ENCODE assay signal across 20 mouse cellular contexts in genomic region chr19:42054255-42054654, GRCm38 (mm10). TPM values are rescaled to one million over a fixed set of nuclear protein-coding genes. Genes with fewer than 3 reads are reported as not detected.
A peak's percentile ranks its signal among the peaks of the same experiment; 100 is the strongest.
DNase-seq lines count a peak whose midpoint lies in the region; ATAC-seq lines count a peak whose summit lies in the region.
"Had no signal": no experiment of that assay in that cellular context is flagged by ENCODE, and none has a peak within 500 bp of the region (broad histone marks: within the 10 kb centered on the region; RNA-seq: fewer than 3 reads in every experiment).

No protein-coding gene starts in this region.

- WGBS in kidney, embryonic 16.5 days: 54% methylated on average over 6 of the region's 6 CpGs
- WGBS in lung, embryonic 16.5 days: 48% methylated on average over 6 of the region's 6 CpGs
- WGBS in embryonic facial prominence, embryonic 10.5 days: 88% methylated on average over 6 of the region's 6 CpGs
- 78% methylated on average over 6 of the region's 6 CpGs for WGBS in forebrain, embryonic 13.5 days

- no peak overlapping the region for H3K4me3 ChIP-seq in kidney, embryonic 16.5 days (ENCODE audit: low read length)
- H3K4me3 ChIP-seq in lung, embryonic 16.5 days (ENCODE audit: low read length): no peak overlapping the region
- H3K4me3 ChIP-seq in embryonic facial prominence, embryonic 10.5 days: no peak overlapping the region
- H3K4me3 ChIP-seq in forebrain, embryonic 13.5 days: no peak overlapping the region
- H3K4me3 ChIP-seq: megakaryocyte, embryonic 14.5 days; myocyte had no signal

- H3K27me3 ChIP-seq in kidney, embryonic 16.5 days (ENCODE audit: insufficient read depth, low read length): no peaks in the 10 kb centered on the region
- H3K27me3 ChIP-seq in lung, embryonic 16.5 days (ENCODE audit: control insufficient read depth, insufficient read depth, low read depth, low read length): no peaks in the 10 kb centered on the region
- H3K27me3 ChIP-seq in embryonic facial prominence, embryonic 10.5 days (replicated peaks; ENCODE audit: low read depth, poor library complexity, severe bottlenecking): no peaks in the 10 kb centered on the region
- H3K27me3 ChIP-seq in forebrain, embryonic 13.5 days: no peaks in the 10 kb centered on the region

- no peak overlapping the region for H3K9ac ChIP-seq in kidney, embryonic 16.5 days (replicated peaks; ENCODE audit: low read length)
- no peak overlapping the region for H3K9ac ChIP-seq in lung, embryonic 16.5 days (ENCODE audit: low read length)
- H3K9ac ChIP-seq in forebrain, embryonic 13.5 days: no peak overlapping the region
- H3K9ac ChIP-seq: forebrain, postnatal 0 days had no signal

- H3K4me2 ChIP-seq in kidney, embryonic 16.5 days (replicated peaks; ENCODE audit: low read depth, low read length): no peak overlapping the region
- no peak overlapping the region for H3K4me2 ChIP-seq in lung, embryonic 16.5 days (ENCODE audit: low read depth, low read length)
- H3K4me2 ChIP-seq in forebrain, embryonic 13.5 days: no peak overlapping the region

- intact Hi-C loops in heart, postnatal 36 days (cut with DNase I): no loop called here

- no peaks in the 10 kb centered on the region for H3K9me3 ChIP-seq in kidney, embryonic 16.5 days (ENCODE audit: low read length)
- H3K9me3 ChIP-seq in lung, embryonic 16.5 days (ENCODE audit: control insufficient read depth, low read length): no peaks in the 10 kb centered on the region
- H3K9me3 ChIP-seq in embryonic facial prominence, embryonic 10.5 days: no peaks in the 10 kb centered on the region
- no peaks in the 10 kb centered on the region for H3K9me3 ChIP-seq in forebrain, embryonic 13.5 days (replicated peaks)
- H3K9me3 ChIP-seq: megakaryocyte, embryonic 14.5 days had no signal

- ATAC-seq in kidney, embryonic 16.5 days (ENCODE audit: low FRiP score, low TSS enrichment): peak; percentile 85
- peak; percentile 51; the same call in 1 of the 2 replicates for ATAC-seq in lung, embryonic 16.5 days (ENCODE audit: low read depth)
- ATAC-seq in forebrain, embryonic 13.5 days: no peak
- ATAC-seq: forebrain, postnatal 0 days; inflammation-experienced regulatory T-cells, adult 6 months had no signal

- no peaks in the 10 kb centered on the region; the same call in 1 of the 2 replicates for H3K36me3 ChIP-seq in kidney, embryonic 16.5 days (ENCODE audit: insufficient read depth, low read length)
- no peaks in the 10 kb centered on the region for H3K36me3 ChIP-seq in lung, embryonic 16.5 days (ENCODE audit: control insufficient read depth, insufficient read depth, low read length)
- no peaks in the 10 kb centered on the region for H3K36me3 ChIP-seq in embryonic facial prominence, embryonic 10.5 days (replicated peaks)
- no peaks in the 10 kb centered on the region for H3K36me3 ChIP-seq in forebrain, embryonic 13.5 days (ENCODE audit: poor library complexity, severe bottlenecking)

- H3K4me1 ChIP-seq in kidney, embryonic 16.5 days (ENCODE audit: insufficient read depth, low read length): peaks cover 8% of the 10 kb centered on the region; the same call in 1 of the 2 replicates
- no peaks in the 10 kb centered on the region for H3K4me1 ChIP-seq in lung, embryonic 16.5 days (replicated peaks; ENCODE audit: control insufficient read depth, insufficient read depth, low read length)
- peaks cover 6% of the 10 kb centered on the region; the same call in 1 of the 2 replicates for H3K4me1 ChIP-seq in embryonic facial prominence, embryonic 10.5 days
- no peaks in the 10 kb centered on the region for H3K4me1 ChIP-seq in forebrain, embryonic 13.5 days

- peak overlapping the region; percentile 48; the same call in 1 of the 2 replicates for H3K27ac ChIP-seq in kidney, embryonic 16.5 days (ENCODE audit: low read length)
- no peak overlapping the region for H3K27ac ChIP-seq in lung, embryonic 16.5 days (ENCODE audit: low read length)
- no peak overlapping the region for H3K27ac ChIP-seq in embryonic facial prominence, embryonic 10.5 days (replicated peaks)
- no peak overlapping the region for H3K27ac ChIP-seq in forebrain, embryonic 13.5 days

- peak; percentile 32 for DNase-seq in ovary, postnatal 36 days (ENCODE audit: low spot score)
- DNase-seq in ovary, postnatal 14 days (ENCODE audit: low spot score): no peak
- no peak for DNase-seq in embryonic facial prominence, embryonic 10.5 days (ENCODE audit: low spot score)
- no peak for DNase-seq in embryo, embryonic 9.5 days (ENCODE audit: extremely low spot score)
- no peak for DNase-seq in heart, postnatal 36 days
- DNase-seq: adrenal gland, postnatal 25 days; cerebellum, postnatal 14 days; forebrain, postnatal 0 days; heart, postnatal 14 days; layer of hippocampus, postnatal 36 days had no signal

RNA-seq across cellular contexts. Expression of gene 4933411K16Rik, which starts 2.2 kb away (rescaled TPM):
- 0.60 and 0.71 TPM in 2 replicates for polyA plus RNA-seq in kidney, embryonic 16.5 days (2015; fragmentation: Nextera tagmentation; extraction: Ambion mirVana)
- polyA plus RNA-seq in lung, embryonic 16.5 days (2015; fragmentation: Nextera tagmentation; extraction: Ambion mirVana): not detected in 2 replicates
- polyA plus RNA-seq in embryonic facial prominence, embryonic 10.5 days (2016; fragmentation: Nextera tagmentation; extraction: Ambion mirVana): 0.17 TPM in 1 of 2 replicates, not detected in the other
- not detected in 2 replicates for polyA plus RNA-seq in forebrain, embryonic 13.5 days (2015; fragmentation: Nextera tagmentation; extraction: Ambion mirVana)
- total RNA-seq in heart, postnatal 36 days (2021): not detected
- polyA plus RNA-seq: embryonic facial prominence, embryonic 14.5 days; forebrain, postnatal 0 days; inflammation-experienced regulatory T-cells, adult 6 months; small intestine, adult 2 months; stomach, embryonic 16.5 days had no signal

RNA-seq across cellular contexts. Expression of gene Hoga1, which starts 8.8 kb away (rescaled TPM):
- 30.4 and 35.0 TPM in 2 replicates for polyA plus RNA-seq in kidney, embryonic 16.5 days (2015; fragmentation: Nextera tagmentation; extraction: Ambion mirVana)
- 1.3 and 2.9 TPM in 2 replicates for polyA plus RNA-seq in lung, embryonic 16.5 days (2015; fragmentation: Nextera tagmentation; extraction: Ambion mirVana)
- polyA plus RNA-seq in embryonic facial prominence, embryonic 10.5 days (2016; fragmentation: Nextera tagmentation; extraction: Ambion mirVana): 1.1 and 1.3 TPM in 2 replicates
- polyA plus RNA-seq in forebrain, embryonic 13.5 days (2015; fragmentation: Nextera tagmentation; extraction: Ambion mirVana): 0.79 and 1.1 TPM in 2 replicates
- total RNA-seq in heart, postnatal 36 days (2021): 1 to 10 TPM; 1.4 to 1.7 TPM
- polyA plus RNA-seq: inflammation-experienced regulatory T-cells, adult 6 months had no signal

RNA-seq across cellular contexts. Expression of gene Ankrd2, which starts 18.5 kb away (rescaled TPM):
- not detected in 2 replicates for polyA plus RNA-seq in kidney, embryonic 16.5 days (2015; fragmentation: Nextera tagmentation; extraction: Ambion mirVana)
- 0.28 and 0.84 TPM in 2 replicates for polyA plus RNA-seq in lung, embryonic 16.5 days (2015; fragmentation: Nextera tagmentation; extraction: Ambion mirVana)
- polyA plus RNA-seq in embryonic facial prominence, embryonic 10.5 days (2016; fragmentation: Nextera tagmentation; extraction: Ambion mirVana): 0.22 TPM in 1 of 2 replicates, not detected in the other
- polyA plus RNA-seq in forebrain, embryonic 13.5 days (2015; fragmentation: Nextera tagmentation; extraction: Ambion mirVana): 0.15 and 0.21 TPM in 2 replicates
- under 1 TPM; 0.24 to 0.36 TPM for total RNA-seq in heart, postnatal 36 days (2021)
- total RNA-seq: forebrain, postnatal 0 days; heart, postnatal 14 days; layer of hippocampus, postnatal 36 days had no signal
- polyA plus RNA-seq: inflammation-experienced regulatory T-cells, adult 6 months; small intestine, adult 2 months; urinary bladder, adult 2 months had no signal

RNA-seq across cellular contexts. Expression of gene Morn4, which starts 31.9 kb away (rescaled TPM):
- polyA plus RNA-seq in kidney, embryonic 16.5 days (2015; fragmentation: Nextera tagmentation; extraction: Ambion mirVana): 32.7 and 35.2 TPM in 2 replicates
- polyA plus RNA-seq in lung, embryonic 16.5 days (2015; fragmentation: Nextera tagmentation; extraction: Ambion mirVana): 16.5 and 18.5 TPM in 2 replicates
- polyA plus RNA-seq in embryonic facial prominence, embryonic 10.5 days (2016; fragmentation: Nextera tagmentation; extraction: Ambion mirVana): 47.9 and 48.1 TPM in 2 replicates
- polyA plus RNA-seq in forebrain, embryonic 13.5 days (2015; fragmentation: Nextera tagmentation; extraction: Ambion mirVana): 114 and 118 TPM in 2 replicates
- 1 to 10 TPM; 2.5 to 2.9 TPM for total RNA-seq in heart, postnatal 36 days (2021)

RNA-seq across cellular contexts. Expression of gene Pi4k2a, which starts 36.0 kb away (rescaled TPM):
- polyA plus RNA-seq in kidney, embryonic 16.5 days (2015; fragmentation: Nextera tagmentation; extraction: Ambion mirVana): 9.1 and 15.3 TPM in 2 replicates
- 7.5 and 8.4 TPM in 2 replicates for polyA plus RNA-seq in lung, embryonic 16.5 days (2015; fragmentation: Nextera tagmentation; extraction: Ambion mirVana)
- 28.0 and 30.2 TPM in 2 replicates for polyA plus RNA-seq in embryonic facial prominence, embryonic 10.5 days (2016; fragmentation: Nextera tagmentation; extraction: Ambion mirVana)
- 16.5 and 21.7 TPM in 2 replicates for polyA plus RNA-seq in forebrain, embryonic 13.5 days (2015; fragmentation: Nextera tagmentation; extraction: Ambion mirVana)
- total RNA-seq in heart, postnatal 36 days (2021): 10 to 100 TPM; 19.6 to 25.4 TPM
